8 mouse cellular contexts compared by ENCODE assay signal in genomic region chr1:93305581-93306337, GRCm38 (mm10). TPM values are rescaled to one million over a fixed set of nuclear protein-coding genes. Genes with fewer than 3 reads are reported as not detected.
DNase-seq lines count a peak whose midpoint lies in the region; ATAC-seq lines count a peak whose summit lies in the region.

TSS of gene Mterf4 (minus strand) at chr1:93305915.

- H3K27me3 ChIP-seq in heart, embryonic 14.5 days (ENCODE audit: control insufficient read depth, insufficient read depth, low read length): no peaks in the 10 kb centered on the region
- no peaks in the 10 kb centered on the region for H3K27me3 ChIP-seq in liver, embryonic 13.5 days
- H3K27me3 ChIP-seq in stomach, embryonic 16.5 days (ENCODE audit: control insufficient read depth, insufficient read depth, low read length): no peaks in the 10 kb centered on the region

- peak within 1 kb of the TSS; percentile 73 for H3K4me2 ChIP-seq in heart, embryonic 14.5 days (ENCODE audit: low read length)
- peak within 1 kb of the TSS; percentile 83 for H3K4me2 ChIP-seq in liver, embryonic 13.5 days
- peak within 1 kb of the TSS; percentile 75 for H3K4me2 ChIP-seq in stomach, embryonic 16.5 days (ENCODE audit: low read depth, low read length)

- peaks cover 2 to 9% of the 10 kb centered on the region in 2 experiments; a peak in 2 of 4 replicates for H3K4me1 ChIP-seq in heart, embryonic 14.5 days (ENCODE audit: control insufficient read depth in 2 of 2, insufficient read depth in 2 of 2, low read length in 2 of 2)
- H3K4me1 ChIP-seq in liver, embryonic 13.5 days (replicated peaks): peaks cover 14% of the 10 kb centered on the region
- H3K4me1 ChIP-seq in stomach, embryonic 16.5 days (ENCODE audit: control insufficient read depth, insufficient read depth, low read length): peaks cover 4% of the 10 kb centered on the region; the same call in 1 of the 2 replicates

- 9% methylated on average over 36 of the region's 36 CpGs for WGBS in heart, embryonic 14.5 days
- WGBS in liver, embryonic 13.5 days (ENCODE audit: insufficient replicate concordance): 7% methylated on average over 36 of the region's 36 CpGs
- WGBS in stomach, embryonic 16.5 days: 7% methylated on average over 36 of the region's 36 CpGs

- peak within 1 kb of the TSS; percentile 58 to 91 for H3K4me3 ChIP-seq in heart, embryonic 14.5 days (ENCODE audit: control insufficient read depth in 1 of 2, insufficient read depth in 1 of 2, low read depth in 1 of 2, low read length in 2 of 2)
- H3K4me3 ChIP-seq in liver, embryonic 13.5 days (replicated peaks): peak within 1 kb of the TSS; percentile 85
- peak within 1 kb of the TSS; percentile 80 for H3K4me3 ChIP-seq in stomach, embryonic 16.5 days (replicated peaks; ENCODE audit: low read length)

- peaks cover 48% of the 10 kb centered on the region for H3K36me3 ChIP-seq in heart, embryonic 14.5 days (ENCODE audit: control insufficient read depth, insufficient read depth, low read length)
- H3K36me3 ChIP-seq in liver, embryonic 13.5 days: peaks cover 46% of the 10 kb centered on the region
- 0 out of 2 replicates have a peak, but pooled peaks cover 6% of the 10 kb centered on the region for H3K36me3 ChIP-seq in stomach, embryonic 16.5 days (ENCODE audit: control insufficient read depth, insufficient read depth, low read length)

- H3K27ac ChIP-seq in heart, embryonic 14.5 days (replicated peaks in 1 of 2; ENCODE audit: control insufficient read depth in 1 of 2, insufficient read depth in 1 of 2, low read depth in 2 of 2, low read length in 2 of 2): no peak within 1 kb of the TSS; a peak in 2 of 4 replicates
- H3K27ac ChIP-seq in liver, embryonic 13.5 days: peak within 1 kb of the TSS; percentile 39; the same call in 1 of the 2 replicates
- 0 out of 2 replicates have a peak within 1 kb of the TSS, but pooled peaks have one; percentile 23 for H3K27ac ChIP-seq in stomach, embryonic 16.5 days (ENCODE audit: low read length)

- H3K9me3 ChIP-seq in heart, embryonic 14.5 days (ENCODE audit: control insufficient read depth, low read length): no peaks in the 10 kb centered on the region
- no peaks in the 10 kb centered on the region for H3K9me3 ChIP-seq in liver, embryonic 13.5 days (replicated peaks)
- H3K9me3 ChIP-seq in stomach, embryonic 16.5 days (replicated peaks; ENCODE audit: control insufficient read depth, low read length): no peaks in the 10 kb centered on the region

- H3K9ac ChIP-seq in heart, embryonic 14.5 days (ENCODE audit: low read length): peak within 1 kb of the TSS; percentile 76
- peak within 1 kb of the TSS; percentile 86 for H3K9ac ChIP-seq in liver, embryonic 13.5 days
- H3K9ac ChIP-seq in stomach, embryonic 16.5 days (ENCODE audit: low read length): peak within 1 kb of the TSS; percentile 81

- peak; percentile 64 to 66 for DNase-seq in CD8-positive naive resting alpha-beta T cell, adult 2 months (ENCODE audit: low read depth in 2 of 2, low spot score in 2 of 2)
- DNase-seq in c-Kit-negative CD71-positive TER-119-positive erythroid progenitor cells, embryonic 14.5 days (ENCODE audit: low read depth, low spot score): peak; percentile 70
- peak; percentile 40 for DNase-seq in fibroblast of lung, adult 2 months (ENCODE audit: low read depth)
- peak; percentile 86 for DNase-seq in kidney, postnatal 14 days
- DNase-seq in liver, embryonic 13.5 days: peak; percentile 65
- DNase-seq in neural tube, embryonic 10.5 days (ENCODE audit: extremely low spot score, low spot score): peak; percentile 82

- ATAC-seq in heart, embryonic 14.5 days (ENCODE audit: insufficient number of reproducible peaks, insufficient read depth, low FRiP score, low read depth): peak; percentile 79; the same call in 1 of the 2 replicates
- ATAC-seq in liver, embryonic 13.5 days (ENCODE audit: low read depth): peak; percentile 94
- ATAC-seq in stomach, embryonic 16.5 days (ENCODE audit: insufficient read depth, low FRiP score): peak; percentile 94

RNA-seq across cellular contexts. Expression of gene Mterf4, which starts in this region (rescaled TPM):
- 18.9 and 20.0 TPM in 2 replicates for polyA plus RNA-seq in heart, embryonic 14.5 days (2014; fragmentation: Nextera tagmentation; extraction: Ambion mirVana)
- polyA plus RNA-seq in liver, embryonic 13.5 days (2015; fragmentation: Nextera tagmentation; extraction: Ambion mirVana): 14.5 and 15.1 TPM in 2 replicates
- polyA plus RNA-seq in stomach, embryonic 16.5 days (2015; fragmentation: Nextera tagmentation; extraction: Ambion mirVana): 26.6 and 29.1 TPM in 2 replicates

Comparison
In these comparisons a context has a peak if more than half of its experiments do, and no peak if none do; other contexts are left out.
1. H3K27ac ChIP-seq: peak in liver, embryonic 13.5 days (single experiment) and stomach, embryonic 16.5 days (single experiment); none in heart, embryonic 14.5 days (0 of 2).
2. Peak in every context shown above with its lines, with median percentiles within 50 percentile points of each other: DNase-seq, ATAC-seq, H3K4me2 ChIP-seq, H3K4me3 ChIP-seq and H3K9ac ChIP-seq.